Mouse (Mus musculus): ENCODE measurements around the gene Zfp3.

Zfp3 gene

DNA sequence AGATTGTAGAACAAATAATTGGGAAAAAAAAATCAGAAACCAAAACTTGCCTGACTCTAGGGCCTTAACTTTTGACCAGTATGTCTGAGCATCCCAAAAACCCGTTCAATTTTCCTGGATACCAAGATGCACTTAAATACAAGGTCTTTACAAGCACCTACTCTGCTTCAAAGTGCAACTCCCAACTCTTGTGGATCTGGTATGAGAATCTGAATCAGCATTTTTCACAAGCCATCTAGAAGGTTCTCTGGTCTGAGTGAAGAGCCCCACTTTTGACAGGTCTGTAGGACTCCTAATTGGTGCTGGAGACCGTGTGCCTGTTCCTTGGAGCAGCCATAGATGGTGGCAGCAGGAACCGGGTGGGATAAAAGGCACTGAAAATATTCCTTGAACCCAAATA, 40.4 kb downstream of the Zfp3 start:
- CTCF ChIA-PET: no interaction called here

DNA sequence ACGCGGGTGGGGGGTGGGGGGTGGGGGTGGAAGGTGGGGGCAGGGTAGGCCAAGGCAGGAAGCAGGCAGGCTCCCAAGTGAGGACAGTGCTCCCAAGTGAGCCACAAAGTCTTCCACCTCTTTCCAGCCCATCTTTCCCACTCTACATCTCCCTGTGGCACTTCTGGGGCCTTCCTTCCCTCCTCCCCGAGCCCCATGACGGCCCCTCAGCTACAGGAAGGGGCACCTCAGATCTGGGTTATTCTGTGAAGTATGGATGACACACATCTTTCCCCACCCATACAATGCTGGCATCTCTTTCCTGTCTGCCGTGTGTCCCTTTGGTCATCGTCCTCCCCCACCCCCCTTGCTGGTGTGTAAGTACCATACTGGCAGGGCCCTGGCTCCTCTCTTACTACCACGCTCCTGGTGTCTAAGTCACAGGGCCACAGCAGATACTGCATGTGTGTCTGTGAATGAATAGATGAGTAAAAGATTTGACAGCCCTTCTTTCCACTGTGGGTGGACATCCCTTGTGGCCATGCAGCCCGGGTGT, 41.7 kb downstream of the Zfp3 start:
- CTCF ChIA-PET: interaction anchor here (0.6 kb wide), 1 partner anchor 220 kb away, joined by 3 read pairs; no protein-coding TSS in a partner anchor

GRCm38 (mm10) chr11:70806697-70807096, 42.7 kb downstream of the Zfp3 start:
- CTCF ChIA-PET: no interaction called here

- CTCF ChIA-PET: interaction anchor here (0.8 kb wide), 1 partner anchor 30 kb away, joined by 3 read pairs; no protein-coding TSS in a partner anchor
Observed at GRCm38 (mm10) chr11:70807630-70808029, 43.6 kb downstream of the Zfp3 start.

DNA sequence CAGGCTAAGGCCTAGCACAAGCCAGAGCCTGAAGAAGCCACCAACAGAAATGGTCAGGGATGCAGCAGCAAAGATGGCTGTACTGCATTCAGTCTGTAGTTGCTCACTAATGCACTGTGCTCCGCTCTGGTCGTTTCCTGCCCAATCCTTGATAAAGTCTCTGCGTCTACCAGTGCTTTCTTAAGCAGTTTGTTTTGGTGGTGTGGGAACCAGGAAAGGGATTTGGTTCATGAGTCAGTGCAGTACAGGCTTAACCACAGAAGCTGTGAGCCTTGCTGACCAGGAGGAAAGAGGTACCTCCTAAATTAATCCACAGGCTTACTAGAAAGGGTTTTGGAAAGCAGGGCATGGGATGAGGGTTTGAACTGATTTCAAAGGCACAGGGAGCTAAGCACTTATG, 44.1 kb downstream of the Zfp3 start:
- CTCF ChIA-PET: no interaction called here

DNA sequence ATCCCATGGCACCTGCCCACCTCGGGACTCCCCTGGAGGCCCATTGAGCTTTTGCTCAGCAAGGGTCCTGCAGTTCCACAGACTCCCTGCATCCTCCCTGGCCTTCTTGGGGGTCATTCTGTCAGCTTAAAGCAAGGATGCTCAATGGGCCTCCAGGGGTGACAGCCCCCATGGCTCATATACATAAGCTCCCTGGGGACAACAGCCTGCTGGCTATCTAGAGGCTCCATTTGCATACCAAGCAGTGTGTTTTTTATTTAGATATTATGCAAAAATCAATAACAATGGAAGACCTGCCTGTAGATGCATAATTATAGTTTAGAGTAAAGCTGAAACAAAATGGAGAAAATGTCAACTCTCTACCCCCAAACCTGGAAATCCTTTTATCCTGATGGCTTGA, 45.0 kb downstream of the Zfp3 start:
- CTCF ChIA-PET: no interaction called here

DNA sequence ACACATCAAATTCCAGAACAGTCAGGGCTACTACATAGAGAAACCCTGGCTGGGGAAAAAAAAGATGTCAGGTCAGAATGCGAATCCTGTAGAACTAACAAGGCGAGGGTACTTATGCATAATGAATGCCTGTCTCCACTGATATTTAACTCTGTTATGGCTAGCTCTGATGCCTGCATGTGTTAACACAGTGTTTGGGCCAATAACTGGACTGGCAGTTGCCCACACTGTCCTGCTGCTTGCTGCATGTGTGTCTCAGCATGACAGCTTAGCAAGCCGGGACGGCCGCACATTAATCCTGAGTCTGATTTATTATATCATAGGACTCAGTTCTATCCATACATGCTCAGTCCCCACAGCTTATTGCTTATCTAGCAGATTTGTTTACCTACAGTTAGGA, 47.0 kb downstream of the Zfp3 start:
- CTCF ChIA-PET: no interaction called here

- CTCF ChIA-PET: no interaction called here
Observed at GRCm38 (mm10) chr11:70811471-70812240, 47.6 kb downstream of the Zfp3 start.

- CTCF ChIA-PET: no interaction called here
Observed at GRCm38 (mm10) chr11:70812365-70812764, 48.4 kb downstream of the Zfp3 start, which contains the start of gene Scimp. Gene Scimp, minus strand, starts transcription at chr11:70812586.

DNA sequence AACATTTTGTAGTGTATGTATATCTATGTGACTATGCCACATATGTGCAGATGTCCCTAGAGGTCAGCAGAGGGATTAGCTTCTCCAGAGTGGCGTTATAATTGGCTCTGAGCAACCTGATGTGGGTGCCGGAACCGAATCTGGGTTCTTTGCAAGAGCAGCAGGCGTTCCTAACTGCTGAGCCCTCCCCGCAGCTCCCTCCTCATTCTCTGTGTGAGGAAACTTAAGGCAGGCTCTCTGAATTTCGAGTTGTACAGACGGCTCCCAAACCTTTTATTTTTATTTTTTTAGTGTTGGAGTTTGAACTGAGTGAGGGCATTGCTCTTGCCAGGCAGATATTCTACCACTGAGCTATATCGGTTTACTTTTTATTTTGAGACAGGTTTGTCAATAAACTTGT, 51.1 kb downstream of the Zfp3 start:
- CTCF ChIA-PET: interaction anchor here (0.9 to 2.0 kb wide), 4 partner anchors 27 to 161 kb away, joined by 3 to 16 read pairs (median 6); no protein-coding TSS in a partner anchor

- CTCF ChIA-PET: interaction anchor here (0.9 to 2.0 kb wide), 4 partner anchors 27 to 162 kb away, joined by 3 to 16 read pairs (median 6); no protein-coding TSS in a partner anchor
Observed at GRCm38 (mm10) chr11:70815498-70816078, 51.6 kb downstream of the Zfp3 start.

DNA sequence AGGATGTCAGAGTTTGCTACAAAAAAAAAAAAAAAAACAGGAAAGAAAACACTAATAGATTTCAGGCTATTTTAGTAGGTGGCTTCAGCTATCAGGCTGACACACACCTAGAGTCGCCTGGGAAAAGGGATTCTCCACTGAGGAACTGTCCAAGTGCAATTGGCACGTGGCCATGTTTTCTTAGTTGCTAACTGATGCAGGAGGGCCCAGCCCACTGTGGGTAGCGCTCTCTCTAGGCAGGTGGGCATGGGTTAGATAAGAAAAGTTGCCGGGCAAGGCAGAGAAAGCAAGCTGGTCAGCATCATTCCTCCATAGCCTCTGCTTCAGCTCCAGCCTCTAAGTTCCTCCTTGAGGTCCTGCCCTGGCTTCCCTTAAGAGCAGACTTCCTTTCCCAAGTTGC, 52.8 kb downstream of the Zfp3 start:
- CTCF ChIA-PET: interaction anchor here (0.6 to 0.8 kb wide), 3 partner anchors 39 to 284 kb away, joined by 3 to 5 read pairs (median 4); no protein-coding TSS in a partner anchor

DNA sequence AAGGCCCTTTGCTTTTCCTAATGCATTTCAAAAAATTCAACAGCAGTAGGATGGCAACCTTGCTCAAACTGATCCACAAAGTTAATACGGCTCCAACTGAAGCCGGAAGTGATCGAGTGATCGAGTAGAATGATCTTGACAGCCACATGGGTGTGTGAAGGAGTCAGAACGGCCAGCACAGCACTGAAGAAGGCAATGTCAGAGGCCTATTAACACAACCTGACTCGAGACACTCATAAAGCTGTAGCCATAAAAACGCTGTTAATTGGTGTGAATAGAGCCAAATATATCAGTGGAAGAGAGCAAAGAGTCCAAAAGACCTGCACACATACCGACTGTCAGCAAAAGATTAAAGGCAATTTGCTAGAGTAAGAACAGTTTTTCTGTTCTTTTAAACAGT, 56.1 kb downstream of the Zfp3 start:
- CTCF ChIA-PET: no interaction called here

DNA sequence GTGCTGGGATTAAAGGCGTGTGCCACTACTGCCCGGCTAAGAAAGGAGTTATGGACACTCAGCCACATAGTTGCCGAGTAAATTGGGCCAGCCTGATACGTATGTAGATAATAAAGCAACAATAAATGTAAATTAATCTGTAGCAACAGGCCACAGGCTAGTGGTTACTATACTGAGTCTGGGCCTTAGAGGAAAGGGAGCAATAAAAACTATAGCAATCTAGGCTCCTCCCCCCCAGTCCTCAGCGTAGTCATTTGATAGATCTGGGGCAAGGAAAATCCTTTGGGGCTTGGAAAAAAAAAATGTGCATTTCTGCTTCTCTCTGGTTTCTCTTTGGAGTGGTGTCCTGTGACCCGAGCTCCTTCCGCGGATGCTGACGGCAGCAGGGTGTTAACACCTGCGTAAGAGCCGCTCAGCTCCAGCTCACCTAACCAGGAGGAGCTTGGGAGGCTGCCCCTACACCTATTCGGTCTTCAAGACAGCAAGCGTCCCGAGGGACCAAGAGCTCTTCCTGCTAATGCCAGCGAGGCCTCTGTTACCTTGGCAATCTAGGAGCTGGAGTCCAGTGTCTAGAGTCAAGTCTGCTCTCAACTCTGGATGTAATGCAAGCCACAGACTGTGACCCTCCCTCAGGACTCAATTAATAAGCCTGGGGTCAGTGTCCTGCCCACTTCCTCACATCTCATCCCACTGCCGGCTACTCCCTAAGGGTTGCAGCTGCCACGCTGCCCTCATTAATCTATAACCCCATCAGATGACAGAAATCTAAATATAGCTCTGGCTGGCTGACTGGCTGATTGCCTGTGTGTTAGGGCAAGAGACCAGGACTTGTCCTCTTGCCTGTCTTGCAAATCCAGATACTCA, 58.0 kb downstream of the Zfp3 start:
- CTCF ChIA-PET: interaction anchor here (1.0 kb wide), 1 partner anchor 62 kb away, joined by 3 read pairs; no protein-coding TSS in a partner anchor
